Mouse (Mus musculus) ovary, postnatal 14 days (tissue): ENCODE data around the gene Ttll4.

Experiments used
- DNase-seq: peaks from one replicate; pipeline ENCODE4 v3.0.0; 2022; ENCODE audit warnings: low spot score

The Ttll4 gene

DNA sequence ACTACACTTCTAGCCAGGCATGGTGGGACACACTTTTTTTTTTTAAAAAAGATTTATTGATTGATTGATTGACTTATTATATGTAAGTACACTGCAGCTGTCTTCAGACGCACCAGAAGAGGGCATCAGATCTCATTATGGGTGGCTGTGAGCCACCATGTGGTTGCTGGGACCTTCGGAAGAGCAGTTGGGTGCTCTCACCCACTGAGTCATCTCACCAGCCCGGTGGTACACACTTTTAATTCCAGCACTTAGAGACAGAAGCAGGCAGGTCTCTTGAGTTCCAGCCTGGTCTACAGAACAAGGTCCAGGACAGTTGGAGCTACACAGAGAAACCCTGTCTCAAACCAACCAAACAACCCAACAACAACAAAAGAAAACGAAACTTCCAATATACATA is 50.5 kb downstream of the Ttll4 start:
- no peak for DNase-seq

DNA sequence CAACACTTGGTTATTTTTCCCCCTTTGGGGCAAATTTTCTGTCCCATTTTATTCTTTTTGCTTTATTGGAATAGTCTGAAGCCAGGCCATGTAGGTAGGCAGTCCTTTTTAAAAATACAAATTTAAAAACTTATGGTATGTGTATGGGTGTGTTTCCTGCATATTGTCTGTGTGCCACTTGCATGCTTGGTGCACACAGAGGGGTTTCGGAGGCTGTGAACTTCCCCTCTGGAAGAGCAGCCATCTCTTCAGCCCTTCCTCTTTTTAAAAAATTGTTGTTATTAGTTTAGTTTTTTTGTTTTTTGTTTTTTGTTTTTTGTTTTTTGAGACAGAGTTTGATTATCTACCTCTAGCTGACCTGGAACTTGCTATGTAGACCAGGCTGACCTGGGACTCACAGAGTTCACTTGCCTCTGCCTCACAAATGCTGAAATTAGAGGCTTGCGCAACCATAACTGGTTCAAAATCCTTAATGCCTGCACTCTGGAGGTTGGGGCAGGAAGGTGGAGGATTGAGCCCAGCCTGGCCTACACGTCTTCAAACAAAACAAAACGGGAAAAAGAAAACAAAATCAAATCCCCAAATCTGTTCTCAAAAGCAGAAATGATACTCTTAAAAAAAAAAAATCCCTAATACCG is 51.0 kb downstream of the Ttll4 start:
- no peak for DNase-seq

- peak; percentile 47 for DNase-seq
These were observed 51.7 kb downstream of the Ttll4 start, which contains the start of gene Cyp27a1 for GRCm38 (mm10) chr1:74713099-74713858. Gene Cyp27a1 (plus strand): TSS chr1:74713574.

DNA sequence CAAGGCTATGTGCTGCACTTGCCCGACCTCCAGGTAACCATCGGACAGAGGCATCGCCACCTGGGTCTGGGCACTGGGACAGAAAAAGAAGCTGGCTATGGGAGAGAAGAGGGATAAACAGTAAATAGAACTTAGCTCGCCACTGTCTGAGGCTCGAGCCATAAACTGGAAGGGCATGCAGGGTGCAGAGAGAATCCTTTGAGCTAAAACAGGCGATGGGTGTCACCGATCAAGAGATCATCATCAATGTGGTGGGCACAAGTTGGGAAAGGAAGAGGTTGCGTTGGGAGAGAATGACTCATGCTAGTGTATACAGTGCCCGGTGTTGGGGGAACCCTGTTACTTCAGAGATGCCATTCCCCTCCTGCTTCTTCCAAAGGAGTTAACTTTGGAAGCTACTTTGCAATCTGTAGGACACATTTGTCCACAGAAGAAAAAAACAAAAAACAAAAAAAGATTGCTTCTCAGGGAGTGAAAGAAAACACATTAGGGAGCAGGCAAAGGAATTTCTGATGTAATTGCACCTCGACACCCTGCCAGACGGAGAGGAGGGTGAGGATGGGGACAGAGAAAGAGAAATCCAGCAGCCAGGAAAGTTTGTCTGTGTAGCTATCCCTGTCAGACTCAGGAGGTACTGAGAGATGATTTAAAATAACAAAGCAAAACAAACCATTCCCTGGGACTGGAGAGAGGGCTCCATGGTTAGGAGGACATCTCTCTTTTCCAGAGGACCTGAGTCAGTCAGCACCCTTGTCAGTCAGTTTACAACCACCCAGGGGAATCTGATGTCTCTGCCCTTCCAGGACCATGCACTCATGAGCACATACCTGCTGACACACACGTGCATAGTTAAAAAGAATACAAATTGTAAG is 52.5 kb downstream of the Ttll4 start:
- DNase-seq, result no peak

DNA sequence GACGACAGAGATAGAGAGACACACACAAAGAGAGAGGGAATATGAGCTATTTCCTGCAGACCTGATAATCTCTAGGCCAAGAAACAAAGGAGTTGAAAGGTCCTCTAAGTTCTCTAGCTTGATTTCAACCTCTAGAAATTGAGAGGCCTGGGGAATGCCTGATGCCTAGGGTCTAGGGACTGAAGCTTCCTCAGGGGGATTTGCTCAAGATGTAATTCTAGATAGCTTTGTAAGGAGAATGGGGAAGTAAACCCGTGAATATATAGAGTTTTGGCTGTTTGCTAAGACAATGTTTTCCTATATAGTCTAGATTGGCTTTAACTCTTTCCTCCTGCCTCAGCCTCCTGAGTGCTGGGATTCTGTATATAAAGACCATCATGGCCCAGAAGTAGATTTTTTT is 53.4 kb downstream of the Ttll4 start:
- DNase-seq, result no peak

DNA sequence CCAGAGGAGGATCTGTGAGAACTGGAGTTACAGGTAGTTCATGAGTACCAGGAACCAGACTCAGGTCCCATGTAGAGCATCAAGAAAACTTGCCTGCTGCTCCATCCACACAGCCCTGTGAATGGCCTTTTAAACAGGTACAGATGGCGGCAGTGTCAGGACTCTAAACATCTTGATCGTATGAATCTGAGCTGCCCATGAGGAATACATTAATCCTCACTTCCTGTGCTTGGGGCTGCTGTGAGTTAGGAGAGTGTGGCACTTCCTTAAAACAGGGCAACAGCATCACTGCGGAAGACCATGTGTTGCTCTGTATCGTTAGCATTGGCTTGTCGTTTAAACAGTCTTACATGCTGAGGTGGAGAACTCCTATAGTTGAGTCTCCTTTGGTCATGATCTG is 53.9 kb downstream of the Ttll4 start:
- no peak for DNase-seq

DNA sequence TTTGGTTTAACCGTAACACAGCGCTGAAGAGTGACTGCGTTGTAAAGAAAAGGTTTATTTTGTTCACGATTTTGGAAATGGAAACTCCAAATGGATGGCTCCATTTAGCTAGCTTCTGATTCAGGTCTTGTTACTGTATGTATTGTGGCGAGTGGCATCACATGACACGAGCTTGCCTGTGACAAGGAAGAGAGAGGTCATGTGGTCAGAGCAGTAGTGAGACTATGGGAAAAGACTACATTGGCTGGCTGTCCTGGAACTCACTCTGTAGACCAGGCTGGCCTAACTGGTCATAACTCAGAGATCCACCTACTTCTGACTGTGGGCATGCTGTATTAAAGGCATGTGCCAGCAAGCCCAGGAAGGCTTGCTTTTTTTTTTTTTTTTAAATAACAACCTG is 54.3 kb downstream of the Ttll4 start:
- no peak for DNase-seq

DNA sequence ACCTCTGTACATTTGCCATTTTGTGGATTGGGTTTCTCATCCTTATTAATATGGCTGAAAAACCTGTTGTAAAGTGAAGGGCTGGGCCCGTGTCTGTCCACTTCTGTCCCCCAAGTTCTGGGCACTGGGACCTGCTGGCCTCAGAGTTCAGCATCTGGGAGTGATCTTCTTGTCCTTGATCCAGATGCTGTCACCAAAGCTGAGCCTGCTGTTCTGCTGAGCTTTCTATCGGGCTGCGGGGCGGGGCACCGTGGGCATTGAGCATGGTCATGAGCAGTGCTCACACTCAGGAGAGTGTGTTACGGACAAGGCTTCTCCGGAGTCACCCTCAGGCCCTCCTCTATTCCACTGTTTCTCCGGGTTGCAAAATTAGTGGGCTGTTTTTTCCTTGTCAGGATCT is 56.6 kb downstream of the Ttll4 start:
- DNase-seq, result no peak

DNA sequence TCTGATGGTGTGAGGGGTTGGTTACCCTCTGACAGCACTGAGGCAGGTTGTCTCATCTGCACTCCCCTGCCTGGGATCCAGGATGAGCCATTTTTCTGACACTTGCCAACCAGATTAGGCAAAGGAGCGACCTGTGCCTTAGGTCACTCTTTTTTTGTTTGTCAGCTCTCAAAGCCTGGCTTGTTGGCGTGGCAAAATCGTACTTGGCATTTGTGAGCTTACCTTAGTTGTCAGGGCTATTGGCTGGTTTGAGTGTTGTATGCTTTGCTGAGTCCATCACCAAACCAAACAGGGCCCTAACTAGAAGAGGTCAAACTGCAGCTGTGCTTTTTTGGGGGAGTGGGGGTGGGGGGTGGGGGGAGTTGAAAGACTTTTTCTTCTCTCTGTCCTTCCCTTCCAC is 57.7 kb downstream of the Ttll4 start:
- no peak for DNase-seq

- no peak for DNase-seq
These were observed 60.1 kb downstream of the Ttll4 start for GRCm38 (mm10) chr1:74721657-74722056.

DNA sequence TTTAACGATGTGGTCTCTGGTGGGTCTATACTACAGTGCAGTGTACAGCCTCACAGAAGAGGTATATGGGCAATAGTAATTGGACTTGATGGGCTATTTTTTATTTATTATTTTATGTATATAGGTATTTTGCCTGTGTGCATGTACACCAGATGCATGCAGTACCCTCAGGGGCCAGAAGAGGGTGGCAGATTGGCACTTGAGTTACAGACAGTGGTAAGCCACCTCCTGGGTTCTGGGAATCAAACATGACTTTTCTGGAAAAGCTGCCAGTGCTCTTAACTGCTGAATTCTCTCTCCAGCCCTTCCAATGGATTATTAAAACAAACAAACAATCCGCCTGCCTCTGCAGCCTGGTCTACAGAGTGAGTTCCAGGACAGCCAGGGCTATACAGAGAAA is 62.2 kb downstream of the Ttll4 start:
- no peak for DNase-seq

DNA sequence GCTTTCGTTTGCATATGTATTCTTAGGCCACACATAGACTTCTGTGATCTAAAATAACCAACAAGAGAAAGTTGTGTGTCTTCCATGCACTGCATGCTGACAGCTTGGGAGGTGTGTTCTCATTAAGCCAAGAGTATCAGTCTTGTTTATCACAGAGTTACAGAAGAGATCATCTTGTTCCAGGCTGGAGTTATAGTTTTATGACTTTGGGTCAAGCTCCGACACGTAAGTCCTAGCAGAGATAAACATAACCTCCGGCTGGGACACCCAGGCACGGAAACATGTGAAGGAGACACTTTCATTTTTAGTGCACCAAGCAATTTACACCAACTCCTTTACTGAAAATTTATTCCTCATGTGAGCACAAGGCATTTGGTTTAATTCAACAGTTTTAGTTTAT is 64.6 kb downstream of the Ttll4 start:
- DNase-seq, result no peak

DNA sequence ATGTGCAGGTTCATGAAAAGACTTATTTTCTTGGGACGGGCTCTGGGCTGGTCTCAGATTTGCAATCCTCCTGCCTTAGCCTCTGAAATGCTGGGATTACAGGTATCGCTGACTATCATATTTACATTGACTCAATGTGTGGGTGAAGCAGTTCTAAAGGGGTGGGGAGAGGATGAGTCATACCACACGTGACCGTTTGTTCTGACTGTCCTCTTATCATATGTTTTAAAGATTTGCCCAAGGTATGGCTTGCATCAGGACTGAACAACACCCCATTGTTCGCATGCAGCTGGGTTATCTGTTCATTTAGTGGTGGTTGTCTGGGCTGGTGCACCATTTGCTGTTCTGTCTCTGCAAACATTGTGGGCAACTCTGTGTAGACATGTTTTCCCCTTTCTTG is 65.1 kb downstream of the Ttll4 start:
- no peak for DNase-seq

- DNase-seq, result no peak
These were observed 66.9 kb downstream of the Ttll4 start for GRCm38 (mm10) chr1:74728446-74728845.

DNA sequence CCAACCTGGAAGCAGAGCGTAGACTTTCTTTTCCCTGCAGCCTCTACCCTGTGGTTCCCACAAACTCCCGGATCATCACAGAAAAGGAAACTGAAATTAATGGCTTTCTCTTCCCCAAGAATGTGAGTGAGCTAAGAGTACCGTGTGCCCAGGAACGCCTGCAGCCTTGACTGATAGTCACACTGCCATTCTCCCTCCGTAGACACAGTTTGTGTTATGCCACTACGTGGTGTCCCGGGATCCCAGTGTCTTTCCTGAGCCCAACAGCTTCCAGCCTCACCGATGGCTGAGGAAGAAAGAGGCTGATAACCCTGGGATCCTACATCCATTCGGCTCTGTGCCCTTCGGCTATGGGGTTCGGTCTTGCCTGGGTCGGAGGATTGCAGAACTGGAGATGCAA is 75.4 kb downstream of the Ttll4 start:
- DNase-seq, result no peak

- no peak for DNase-seq
These were observed 76.0 kb downstream of the Ttll4 start for GRCm38 (mm10) chr1:74737500-74737899.

DNA sequence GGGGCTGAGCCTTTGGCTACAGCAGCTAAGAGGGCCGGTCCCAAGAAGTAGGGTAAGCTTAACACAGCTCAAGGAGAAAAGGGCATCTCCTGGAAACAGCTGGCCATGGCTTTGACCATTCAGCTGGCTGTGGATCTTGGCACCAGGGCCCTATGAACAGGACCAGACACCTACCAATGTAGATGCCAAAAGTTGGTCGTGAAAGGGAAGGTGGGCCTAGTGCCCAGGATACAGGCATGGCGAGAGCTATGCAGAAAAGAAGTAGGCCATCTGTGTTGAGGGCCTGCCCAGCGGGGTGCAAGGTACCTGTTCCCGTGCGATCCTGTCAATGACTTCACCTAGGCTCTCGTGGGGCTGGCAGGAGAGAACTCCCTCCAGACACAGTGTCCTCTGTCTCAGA is 79.3 kb downstream of the Ttll4 start:
- DNase-seq, result no peak

DNA sequence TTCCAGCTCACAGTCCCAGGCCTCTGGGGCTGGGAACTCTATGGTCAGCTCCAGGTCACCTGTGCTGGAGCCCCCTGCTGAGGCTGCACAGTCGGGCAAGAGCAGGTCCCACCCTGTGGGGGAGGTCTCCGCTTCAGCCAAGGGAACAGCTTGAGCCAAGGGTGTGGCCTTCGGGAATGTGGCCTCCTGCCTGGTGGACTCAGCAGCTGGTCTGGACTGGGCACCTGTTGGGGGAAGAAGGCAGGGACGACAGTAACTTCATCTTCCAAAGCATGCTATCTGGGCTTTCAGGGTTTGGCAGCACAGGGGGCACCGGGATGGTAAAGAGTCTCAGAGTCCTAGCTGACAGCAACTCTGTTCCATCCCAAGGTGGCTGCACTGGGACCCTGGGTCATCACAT is 85.8 kb downstream of the Ttll4 start:
- DNase-seq, result no peak

- peak; percentile 40 for DNase-seq
These were observed 87.2 kb downstream of the Ttll4 start, which contains the start of gene Prkag3 for GRCm38 (mm10) chr1:74748643-74749271. Gene Prkag3 (minus strand): TSS chr1:74749221.

GRCm38 (mm10) chr1:74749301-74749700 is 87.8 kb downstream of the Ttll4 start:
- DNase-seq, result no peak

DNA sequence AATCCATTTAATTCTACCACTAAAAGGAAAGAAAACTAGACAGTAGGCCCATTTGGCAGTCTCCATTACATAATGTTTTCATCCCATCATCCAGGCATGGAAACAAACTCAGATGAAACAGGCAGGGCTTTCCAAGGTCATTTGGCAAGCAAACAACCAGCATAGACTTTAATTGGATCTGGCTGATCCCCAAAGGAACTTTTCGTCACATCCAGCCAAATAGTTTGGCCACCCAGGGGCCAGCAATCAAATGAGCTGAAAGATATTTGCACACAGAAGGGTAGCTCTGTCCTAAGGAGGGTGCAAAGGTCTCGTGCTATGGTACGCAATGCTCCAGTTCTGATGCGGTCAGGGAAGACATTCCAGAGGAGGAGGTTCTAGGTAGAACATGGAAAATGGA is 89.1 kb downstream of the Ttll4 start:
- DNase-seq, result no peak

- DNase-seq, result no peak
These were observed 90.6 kb downstream of the Ttll4 start for GRCm38 (mm10) chr1:74752150-74752549.
